34 mouse cellular contexts compared by ENCODE assay signal in the genomic region with DNA sequence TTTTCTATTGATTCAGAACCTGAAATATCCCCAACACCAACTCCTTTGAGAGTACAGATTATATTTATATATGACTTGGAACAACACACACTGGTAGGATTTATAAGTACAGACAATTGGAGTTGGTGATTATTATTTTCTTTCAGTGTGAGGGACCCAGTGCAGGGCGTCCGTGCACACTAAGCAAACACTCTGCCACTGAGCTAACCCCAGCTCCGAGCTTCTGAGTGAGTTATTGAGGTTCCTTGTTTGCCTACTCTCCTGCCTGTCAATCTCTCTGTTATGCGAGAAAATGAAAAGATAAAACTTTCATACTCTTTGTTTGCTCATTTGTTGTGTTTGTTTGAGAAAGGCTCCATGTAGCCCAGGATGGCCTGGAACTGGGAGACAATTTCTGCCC.
"Had no signal": no experiment of that assay in that cellular context is flagged by ENCODE, and none has a peak within 500 bp of the region (broad histone marks: within the 10 kb centered on the region; RNA-seq: fewer than 3 reads in every experiment).

No protein-coding gene starts in this region.

- H3K4me1 ChIP-seq: heart, embryonic 10.5 days; heart, embryonic 12.5 days; heart, embryonic 13.5 days; heart, embryonic 15.5 days; hindbrain, embryonic 13.5 days; hindbrain, embryonic 15.5 days; intestine, embryonic 15.5 days; kidney, embryonic 15.5 days had no signal

- H3K9ac ChIP-seq: heart, embryonic 12.5 days; heart, embryonic 13.5 days; heart, embryonic 15.5 days; hindbrain, embryonic 13.5 days; hindbrain, embryonic 14.5 days; hindbrain, embryonic 15.5 days; intestine, embryonic 15.5 days; kidney, embryonic 15.5 days had no signal

- H3K9me3 ChIP-seq: heart, embryonic 10.5 days; heart, embryonic 12.5 days; heart, embryonic 13.5 days; heart, embryonic 15.5 days; hindbrain, embryonic 10.5 days; hindbrain, embryonic 13.5 days; hindbrain, embryonic 15.5 days; intestine, embryonic 15.5 days; kidney, embryonic 15.5 days had no signal

- H3K4me3 ChIP-seq: heart, adult 2 months; heart, embryonic 10.5 days; heart, embryonic 12.5 days; heart, embryonic 13.5 days; heart, embryonic 15.5 days; hindbrain, embryonic 10.5 days; hindbrain, embryonic 13.5 days; hindbrain, embryonic 15.5 days; intestine, embryonic 15.5 days; kidney, embryonic 15.5 days; layer of hippocampus, adult 2 months had no signal

- H3K4me2 ChIP-seq: heart, embryonic 11.5 days; heart, embryonic 12.5 days; heart, embryonic 13.5 days; heart, embryonic 15.5 days; hindbrain, embryonic 13.5 days; hindbrain, embryonic 14.5 days; hindbrain, embryonic 15.5 days; intestine, embryonic 15.5 days; kidney, embryonic 15.5 days had no signal

- DNase-seq: heart, adult 2 months; heart, postnatal 10 days; heart, postnatal 14 days; heart, postnatal 36 days; heart, postnatal 4 days; kidney, adult 11 months; kidney, adult 18-20 months; kidney, adult 2 months; kidney, adult 8-10 months; kidney, adult 9 months; kidney, postnatal 10 days; kidney, postnatal 14 days; kidney, postnatal 25 days; kidney, postnatal 36 days; kidney, postnatal 4 days; layer of hippocampus, postnatal 36 days had no signal

- H3K27me3 ChIP-seq: heart, embryonic 12.5 days; heart, embryonic 13.5 days; heart, embryonic 15.5 days; hindbrain, embryonic 13.5 days; hindbrain, embryonic 15.5 days; intestine, embryonic 15.5 days; kidney, embryonic 15.5 days had no signal

- H3K36me3 ChIP-seq: heart, embryonic 10.5 days; heart, embryonic 12.5 days; heart, embryonic 13.5 days; heart, embryonic 15.5 days; hindbrain, embryonic 10.5 days; hindbrain, embryonic 13.5 days; hindbrain, embryonic 15.5 days; intestine, embryonic 15.5 days; kidney, embryonic 15.5 days had no signal

- ATAC-seq: hindbrain, embryonic 16.5 days; hindbrain, postnatal 0 days; inflammation-experienced regulatory T-cells, adult 6 months; intestine, embryonic 15.5 days; intestine, embryonic 16.5 days; intestine, postnatal 0 days had no signal

- H3K27ac ChIP-seq: heart, adult 2 months; heart, embryonic 10.5 days; heart, embryonic 13.5 days; heart, embryonic 15.5 days; hindbrain, embryonic 10.5 days; hindbrain, embryonic 13.5 days; hindbrain, embryonic 14.5 days; hindbrain, embryonic 15.5 days; hindbrain, postnatal 0 days; intestine, embryonic 15.5 days; kidney, embryonic 15.5 days; kidney, postnatal 0 days; layer of hippocampus, adult 2 months had no signal
